Mouse (Mus musculus) embryo, embryonic 11 days (tissue): ENCODE results near the gene Eno4.
"Not testable (repeated sequence)": the region's sequence is repeated elsewhere in the genome, so short reads cannot be mapped to it uniquely, and the experiment has no call there.

ENCODE experiments used
- DNase-seq: peaks from one replicate; pipeline ENCODE4 v3.0.0-alpha.2; 2015

Eno4 gene

DNA sequence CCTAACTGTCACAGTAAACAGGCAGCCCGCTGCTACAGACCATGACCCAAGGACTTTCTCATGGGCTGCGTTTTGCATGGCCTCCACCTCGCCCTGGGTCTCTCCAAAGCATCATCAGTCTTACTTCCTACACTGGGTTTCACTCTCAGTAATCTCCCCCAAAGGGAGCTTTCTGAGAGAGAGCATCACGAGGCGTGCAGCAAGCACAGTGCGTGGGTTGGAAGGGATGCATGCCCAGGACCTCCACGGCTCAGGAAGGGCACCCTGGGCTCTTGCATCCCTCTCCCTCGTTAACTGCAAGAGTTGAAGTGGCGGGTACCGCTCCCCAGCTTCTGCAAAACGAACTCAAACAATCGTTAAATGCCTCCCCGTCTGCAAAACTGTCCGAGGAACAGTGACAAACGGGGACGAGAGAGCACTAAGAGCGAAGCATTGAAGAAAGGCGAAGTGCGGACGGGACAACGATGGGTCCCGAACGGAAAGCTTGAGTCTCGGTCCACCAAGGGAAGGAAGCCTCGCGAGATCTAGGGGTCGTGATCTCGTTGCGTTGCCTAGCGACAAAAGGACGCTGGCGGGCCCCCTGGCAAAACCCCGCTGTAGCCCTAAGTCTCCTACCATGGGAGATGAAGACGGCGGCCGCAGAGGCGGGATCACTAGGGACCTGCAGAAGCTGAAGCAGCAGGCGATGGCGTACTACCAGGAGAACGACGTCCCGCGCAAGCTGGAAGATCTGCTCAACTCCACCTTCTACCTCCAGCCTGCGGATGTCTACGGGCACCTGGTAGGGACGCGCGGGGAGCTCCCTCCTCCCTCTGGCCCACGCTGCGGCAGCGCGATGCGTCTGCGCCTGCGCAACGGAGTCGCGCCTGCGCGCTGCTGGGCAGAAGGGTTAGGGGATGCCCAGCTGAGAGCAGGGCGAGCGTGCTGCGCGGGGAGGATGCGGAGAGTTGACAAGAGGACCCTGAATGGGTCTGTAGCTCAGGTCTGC is at the start of gene Eno4, which contains the start of gene Hspa12a:
Gene Eno4 (plus strand): TSS at position 585 of the 988 bp plus-strand sequence.
Gene Hspa12a (minus strand): TSS at position 814 of the 988 bp plus-strand sequence.
- DNase-seq: peak; percentile 97

DNA sequence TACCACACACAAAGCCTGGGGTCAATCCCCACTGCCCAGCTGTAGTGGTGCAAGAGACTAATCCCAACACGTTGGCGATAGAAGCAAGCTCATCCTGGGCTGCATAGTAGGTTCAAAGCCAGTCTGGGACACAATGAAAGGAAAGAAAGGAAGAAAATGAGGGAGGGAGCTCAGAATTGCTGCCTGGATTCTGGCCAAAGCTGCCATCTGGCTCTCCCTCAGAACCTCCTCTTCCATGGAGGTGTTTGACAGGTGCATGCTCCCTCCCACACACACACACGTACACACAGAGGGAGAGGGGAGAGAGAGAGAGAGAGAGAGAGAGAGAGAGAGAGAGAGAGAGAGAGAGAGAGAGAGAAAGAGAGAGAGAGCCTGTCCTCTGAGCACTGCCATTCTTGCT is 47.0 kb upstream of the Eno4 start:
- no peak for DNase-seq

DNA sequence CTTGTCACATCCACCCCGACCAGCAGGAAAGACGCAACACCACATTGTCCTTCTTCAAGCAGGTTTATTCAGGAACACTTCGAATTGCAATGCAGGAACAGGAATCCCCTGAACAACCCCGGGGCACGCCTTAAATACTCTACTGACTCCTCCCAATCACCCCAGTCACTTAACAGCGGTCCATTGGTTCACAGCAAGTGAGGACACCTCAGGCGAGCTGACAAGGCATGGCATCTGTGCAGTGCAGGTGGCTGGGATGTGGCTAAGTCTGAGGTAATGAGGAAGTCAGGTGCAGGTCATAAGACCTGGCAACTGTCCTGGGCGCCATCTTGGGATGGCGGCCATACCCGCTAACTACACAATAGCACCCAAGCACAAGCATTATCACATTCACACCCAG is 42.8 kb upstream of the Eno4 start:
- not testable (repeated sequence) for DNase-seq

DNA sequence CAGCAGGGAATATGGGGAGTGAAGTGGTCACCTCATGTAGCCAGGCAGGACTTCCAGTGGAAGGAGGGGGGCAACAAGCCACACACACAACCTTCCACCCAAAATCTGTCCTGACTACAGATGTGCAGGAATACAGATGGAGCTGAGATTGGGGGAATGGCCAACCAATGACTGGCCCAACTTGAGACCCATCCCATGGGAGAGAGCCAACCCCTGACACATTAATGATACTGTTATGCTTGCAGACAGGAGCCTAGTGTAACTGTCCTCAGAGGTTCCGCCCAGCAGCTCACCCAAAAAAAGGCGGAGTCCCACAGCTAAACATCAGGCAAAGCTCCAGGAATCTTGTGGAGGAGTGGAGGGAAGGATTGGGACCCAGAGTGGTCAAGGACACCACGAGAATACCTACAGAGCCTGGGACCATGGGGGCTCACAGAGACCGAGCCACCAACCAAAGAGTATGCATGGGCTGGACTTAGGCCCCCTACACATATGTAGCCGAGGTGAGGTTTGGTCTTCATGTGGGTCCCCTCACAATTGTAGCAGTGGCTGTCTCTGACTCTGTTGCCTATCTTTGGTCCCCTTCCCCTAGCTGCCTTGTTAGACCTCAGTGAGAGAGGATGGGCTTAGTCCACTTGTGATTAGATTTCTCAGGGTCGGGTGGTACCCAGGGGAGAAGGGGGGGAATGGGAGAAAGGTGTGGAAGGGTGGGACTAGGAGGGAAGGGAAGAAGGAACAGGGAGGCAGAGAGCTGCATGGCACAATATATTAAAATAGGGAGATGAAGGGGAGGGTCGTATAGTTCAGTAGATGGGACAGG is 39.9 kb upstream of the Eno4 start:
- no peak for DNase-seq

DNA sequence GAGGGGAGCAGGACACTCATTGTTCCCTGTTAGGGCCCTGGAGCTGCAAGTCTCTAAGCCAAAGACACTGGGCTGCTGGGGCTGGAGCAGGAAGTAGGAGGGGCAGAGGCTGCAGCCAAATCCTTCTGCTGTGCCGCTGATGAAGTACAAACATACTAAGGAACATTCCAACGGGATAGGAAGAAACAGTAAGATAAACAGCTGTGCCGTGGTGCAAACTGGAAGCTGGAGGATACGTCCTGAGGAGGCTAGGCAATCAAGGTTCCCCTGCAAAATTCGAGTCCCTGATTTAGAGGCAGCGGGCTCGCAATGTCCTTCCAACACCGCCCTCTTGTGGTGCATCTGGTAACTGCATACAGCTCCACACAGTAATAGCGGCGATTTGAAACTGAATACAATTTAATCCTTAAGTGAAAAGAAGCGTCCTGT is 39.3 kb upstream of the Eno4 start:
- DNase-seq: peak; percentile 86

DNA sequence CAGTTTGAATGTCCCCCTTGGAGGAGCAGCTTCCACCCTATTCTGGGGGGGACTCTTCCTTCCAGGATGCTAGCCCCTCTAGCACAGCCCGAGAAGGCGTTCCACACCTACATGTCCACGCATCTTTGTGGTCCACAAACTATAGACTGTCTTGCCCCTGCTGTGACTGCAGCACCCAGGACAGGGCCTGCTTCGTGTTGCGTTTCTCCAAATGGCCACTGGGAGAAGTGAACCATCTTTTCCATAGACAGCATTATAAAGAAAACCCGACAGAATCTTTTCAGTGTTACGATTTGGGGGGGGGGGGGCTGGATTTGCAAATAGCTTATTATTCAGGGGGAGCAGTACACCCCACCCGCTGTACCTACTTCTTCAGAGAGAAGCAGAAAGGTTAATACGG is 36.5 kb upstream of the Eno4 start:
- no peak for DNase-seq

DNA sequence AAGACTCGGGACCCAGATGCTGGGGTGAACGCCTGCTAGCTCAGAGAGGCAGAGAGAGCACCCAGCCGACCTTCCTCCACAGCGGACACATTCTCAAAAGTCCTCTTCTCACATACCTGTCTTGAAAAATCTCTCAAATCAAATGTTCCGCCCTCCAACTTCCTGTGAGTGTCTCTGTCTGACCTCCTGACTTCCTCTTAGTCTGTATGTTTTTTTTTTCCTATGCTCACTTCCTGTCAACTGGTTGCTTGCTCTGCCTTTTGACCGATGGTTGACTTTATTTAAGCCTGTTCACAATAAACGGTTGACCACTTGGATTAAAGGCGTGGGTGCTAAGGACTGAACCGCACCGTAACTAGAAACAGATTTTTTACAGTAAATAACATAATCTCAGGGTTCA is 35.2 kb upstream of the Eno4 start:
- no peak for DNase-seq

DNA sequence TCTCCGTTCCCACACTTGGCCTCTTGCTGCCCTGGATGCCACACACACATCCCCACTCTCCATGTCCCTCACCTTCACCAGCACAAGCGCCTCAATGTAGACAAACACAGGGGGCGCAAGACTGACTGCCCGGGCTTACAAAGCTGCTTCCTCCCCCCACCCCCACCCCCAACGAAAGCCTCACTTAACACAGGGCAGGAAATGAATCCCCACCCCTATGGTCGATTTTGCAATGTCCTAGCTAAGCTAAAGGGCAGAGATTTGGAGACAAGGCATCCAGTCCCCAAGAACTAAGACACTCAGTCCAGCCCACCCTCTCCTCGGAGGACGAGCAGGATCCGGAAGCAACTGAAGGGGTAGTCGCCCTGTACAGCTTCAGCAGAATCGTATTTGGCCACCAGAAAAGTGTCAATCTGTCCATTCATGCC is 32.3 kb upstream of the Eno4 start:
- DNase-seq: peak; percentile 58

DNA sequence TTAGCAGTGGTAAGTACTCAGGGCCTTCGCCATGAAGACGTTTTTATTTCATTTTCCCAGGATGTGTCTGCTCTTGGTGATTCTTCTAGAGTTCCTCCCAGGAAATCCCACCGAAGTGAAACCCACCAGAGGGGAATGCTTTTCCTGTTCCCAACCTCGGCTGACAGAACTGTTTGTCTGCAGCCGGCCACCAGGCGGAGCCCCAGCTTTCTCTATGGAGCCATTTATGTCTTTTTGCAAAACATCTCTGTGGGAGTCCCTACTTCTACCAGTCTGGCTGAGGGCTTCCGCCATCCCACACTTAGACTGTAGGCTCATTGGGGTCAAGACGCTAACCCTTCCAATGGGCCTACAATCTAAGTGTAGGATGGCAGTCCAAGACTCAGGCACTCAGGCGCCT is 31.8 kb upstream of the Eno4 start:
- peak; percentile 89 for DNase-seq

DNA sequence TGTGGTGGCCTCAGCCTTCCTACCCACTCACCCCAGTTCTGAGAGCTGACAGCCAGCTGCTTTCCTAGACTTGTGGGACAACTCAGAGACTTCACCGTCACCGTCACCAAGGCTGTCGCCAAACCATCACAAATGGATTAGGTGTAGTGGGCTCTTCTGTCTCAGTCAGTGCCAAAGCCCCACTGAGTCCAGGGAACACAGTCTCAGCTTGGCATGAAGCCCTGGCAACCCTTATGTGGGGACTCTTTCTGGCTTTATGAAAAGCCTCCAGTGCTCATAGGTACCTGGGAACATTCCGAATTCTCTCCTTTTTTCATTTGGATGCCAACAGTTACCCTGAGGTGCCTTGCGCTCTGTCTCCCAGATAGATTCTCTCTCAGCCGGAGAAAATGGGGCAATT is 29.9 kb upstream of the Eno4 start:
- no peak for DNase-seq

DNA sequence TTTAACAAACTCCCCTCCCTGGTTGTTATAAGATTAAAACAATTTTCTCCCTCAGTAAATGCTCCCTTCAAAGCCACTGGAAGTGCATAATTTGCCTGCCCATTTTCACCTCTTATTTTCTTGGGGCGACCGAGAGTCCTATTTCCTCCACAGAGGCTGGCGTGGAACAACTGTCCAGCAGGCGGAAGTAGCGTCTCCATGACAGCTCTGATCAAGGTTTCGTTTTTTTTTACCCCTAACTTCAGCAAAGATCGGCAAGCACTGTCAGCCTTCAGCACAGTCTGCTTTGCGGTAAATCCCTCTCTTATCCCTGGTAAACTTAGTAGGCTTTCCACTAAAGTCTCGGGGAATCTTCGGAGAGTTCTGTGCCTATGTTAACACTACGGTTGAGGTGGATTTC is 24.6 kb upstream of the Eno4 start:
- DNase-seq: peak; percentile 35

DNA sequence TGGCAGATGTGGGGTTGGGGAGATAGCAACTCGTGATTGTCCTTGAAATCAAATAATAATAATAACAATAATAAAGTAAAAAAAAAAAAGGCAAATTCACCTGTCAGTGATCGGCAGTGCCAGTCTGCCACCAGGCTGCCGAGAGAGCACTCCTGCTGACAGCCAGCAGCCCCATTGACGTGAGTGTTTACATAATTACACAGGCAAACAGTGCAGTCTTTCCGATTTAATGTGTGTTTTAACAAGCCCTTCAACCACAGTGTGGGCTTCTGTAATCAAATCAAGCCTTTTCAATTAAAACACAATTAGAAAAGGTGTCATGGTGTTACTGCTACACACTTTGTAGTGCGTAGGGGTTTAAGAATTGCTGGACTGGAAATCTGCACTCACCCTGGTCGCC is 24.1 kb upstream of the Eno4 start:
- DNase-seq: no peak

DNA sequence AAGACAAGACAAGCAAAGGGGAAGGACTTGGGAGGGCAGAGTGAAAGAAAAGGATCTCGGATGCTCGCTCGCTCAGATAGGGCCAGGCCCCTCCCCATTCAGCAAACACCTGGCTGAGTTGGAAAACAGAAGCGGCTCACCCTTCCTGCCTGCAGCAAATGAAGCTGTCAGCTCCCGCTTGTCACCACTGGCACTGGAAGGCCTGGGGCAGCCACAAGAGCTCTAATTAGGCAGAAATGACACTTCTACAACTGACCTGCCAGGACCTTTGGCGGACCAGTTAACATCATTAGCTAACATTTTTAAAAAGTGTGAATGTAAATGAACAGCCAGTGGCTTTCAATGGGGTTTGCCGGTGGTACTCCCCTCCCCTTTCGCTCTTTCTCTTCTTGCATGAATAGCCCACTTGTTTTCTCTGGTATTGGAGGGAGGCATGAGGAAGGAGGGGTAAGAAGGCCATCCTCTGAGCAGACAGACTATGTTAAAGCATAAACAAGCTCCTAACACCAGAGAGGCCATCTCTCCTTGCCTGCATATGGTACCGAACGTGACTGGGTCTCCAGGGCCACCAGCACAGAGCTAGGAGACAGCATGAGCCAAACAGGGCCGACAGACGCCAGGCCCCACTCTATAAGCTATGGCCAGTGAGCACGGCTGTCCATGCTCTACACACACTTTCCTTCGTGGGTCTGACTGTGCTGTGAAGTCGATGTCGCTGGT is 12.0 kb upstream of the Eno4 start:
- peak; percentile 41 for DNase-seq

DNA sequence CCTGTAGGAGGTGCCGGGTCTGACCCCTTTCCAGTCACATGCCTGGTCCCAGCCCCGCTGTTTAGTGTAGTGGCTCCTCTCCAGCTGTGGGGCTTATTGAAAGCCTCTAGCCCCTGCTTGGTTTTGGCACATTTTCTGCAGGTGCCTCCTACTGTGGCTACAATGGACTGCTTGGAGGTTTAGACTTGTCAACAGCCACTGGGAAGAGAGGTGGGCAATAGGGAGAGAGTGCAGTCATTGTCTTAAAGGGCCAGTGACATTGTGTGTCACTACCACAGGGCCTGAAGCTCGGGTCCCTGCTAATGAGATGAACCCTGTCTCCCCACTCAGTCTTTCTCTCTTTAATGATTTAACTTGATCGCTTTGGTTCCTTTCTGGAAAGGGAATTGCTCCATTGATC is 10.2 kb upstream of the Eno4 start:
- no peak for DNase-seq

DNA sequence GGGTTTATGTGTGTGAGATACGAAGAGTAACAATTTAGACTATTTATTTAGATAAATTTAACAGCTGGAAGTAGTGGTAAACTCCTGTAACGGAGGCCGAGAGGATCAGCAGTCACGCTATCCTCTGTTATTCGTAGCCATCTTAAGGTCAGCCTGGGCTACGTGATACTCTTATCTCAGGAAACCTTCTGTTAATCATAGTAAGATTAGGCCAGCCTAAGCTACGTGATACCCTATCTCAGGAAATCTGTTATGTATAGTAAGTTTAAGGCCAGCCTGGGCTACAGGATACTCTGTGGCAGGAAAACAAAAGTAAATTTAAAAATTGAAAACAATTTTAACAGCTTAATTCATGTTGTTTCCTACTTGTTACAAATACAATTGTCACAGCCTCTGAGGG is 2.7 kb downstream of the Eno4 start:
- no peak for DNase-seq

DNA sequence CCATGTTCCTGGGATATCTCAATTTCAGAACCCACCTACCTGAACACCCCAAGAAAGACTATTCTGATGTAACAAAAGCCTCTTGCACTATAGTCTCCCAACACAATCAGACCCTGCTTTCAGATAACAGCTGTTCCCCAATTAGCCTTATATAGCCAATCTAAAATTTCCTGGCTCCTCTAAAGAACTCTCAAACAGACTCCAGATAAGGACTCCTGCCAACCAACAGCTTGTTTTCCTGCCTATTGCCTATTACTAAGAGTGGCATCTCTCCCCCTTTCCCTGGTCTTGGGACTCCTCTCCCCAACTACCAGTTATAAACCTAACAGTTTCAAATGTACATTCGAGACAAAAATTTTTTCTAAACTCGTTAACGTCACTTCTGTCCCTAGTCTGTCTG is 8.3 kb downstream of the Eno4 start:
- DNase-seq: no peak

DNA sequence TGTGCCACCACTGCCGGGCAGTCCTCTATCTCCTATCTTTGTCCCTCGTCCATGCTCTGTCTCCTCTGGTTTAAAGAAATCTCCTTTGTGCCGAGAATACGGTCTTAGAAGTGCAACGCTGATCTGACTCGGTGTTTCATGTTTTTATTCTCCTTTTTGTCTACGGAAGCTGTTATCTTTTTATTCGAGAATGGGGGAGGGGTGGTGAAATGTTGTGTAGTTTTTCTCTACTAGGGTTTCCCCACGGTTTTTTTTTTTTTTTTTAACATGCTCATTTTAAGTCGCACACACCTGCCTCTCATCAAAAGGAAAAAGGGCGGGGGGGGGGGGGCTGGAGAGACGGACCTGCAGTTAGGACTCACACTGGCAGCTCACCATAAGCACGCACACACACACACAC is 9.0 kb downstream of the Eno4 start:
- no peak for DNase-seq

DNA sequence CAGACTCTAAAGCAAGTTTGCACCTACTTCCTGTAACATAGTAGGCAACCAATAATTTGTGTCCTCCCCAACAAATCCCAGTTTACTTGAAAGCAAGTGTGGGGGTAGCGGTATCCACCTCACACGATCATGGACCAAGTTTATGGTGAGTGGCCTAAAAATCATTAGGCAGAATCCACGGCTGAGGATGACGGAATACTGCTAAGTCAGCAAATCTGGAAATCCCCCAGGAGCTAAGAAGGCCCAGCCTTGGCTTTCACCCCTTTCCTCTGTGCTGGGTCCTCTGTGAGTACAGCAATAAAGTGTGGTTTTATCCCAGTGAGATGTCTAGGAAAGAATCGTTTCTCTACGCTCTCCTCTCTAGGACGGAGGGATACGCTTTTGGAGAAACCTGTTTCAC is 11.6 kb downstream of the Eno4 start:
- DNase-seq: no peak

DNA sequence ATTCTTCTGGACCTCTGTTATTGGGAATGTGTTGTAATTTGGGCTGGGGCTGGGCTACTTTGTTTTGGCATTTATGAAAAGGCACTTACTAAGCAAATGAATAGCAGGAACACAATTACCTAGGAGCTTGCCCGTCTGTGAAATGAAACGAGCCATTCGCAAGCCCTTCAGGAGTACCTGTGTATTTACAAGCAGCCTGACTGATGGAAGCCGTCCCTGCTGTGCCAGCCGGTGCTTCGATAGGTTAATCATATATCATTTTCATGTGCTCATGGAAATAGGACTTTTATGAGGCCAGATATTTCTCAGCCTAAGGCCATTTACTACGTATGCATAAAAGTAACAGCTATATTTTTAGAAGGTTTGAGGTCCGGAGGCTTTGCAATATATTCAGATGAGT is 19.8 kb downstream of the Eno4 start:
- DNase-seq: no peak

DNA sequence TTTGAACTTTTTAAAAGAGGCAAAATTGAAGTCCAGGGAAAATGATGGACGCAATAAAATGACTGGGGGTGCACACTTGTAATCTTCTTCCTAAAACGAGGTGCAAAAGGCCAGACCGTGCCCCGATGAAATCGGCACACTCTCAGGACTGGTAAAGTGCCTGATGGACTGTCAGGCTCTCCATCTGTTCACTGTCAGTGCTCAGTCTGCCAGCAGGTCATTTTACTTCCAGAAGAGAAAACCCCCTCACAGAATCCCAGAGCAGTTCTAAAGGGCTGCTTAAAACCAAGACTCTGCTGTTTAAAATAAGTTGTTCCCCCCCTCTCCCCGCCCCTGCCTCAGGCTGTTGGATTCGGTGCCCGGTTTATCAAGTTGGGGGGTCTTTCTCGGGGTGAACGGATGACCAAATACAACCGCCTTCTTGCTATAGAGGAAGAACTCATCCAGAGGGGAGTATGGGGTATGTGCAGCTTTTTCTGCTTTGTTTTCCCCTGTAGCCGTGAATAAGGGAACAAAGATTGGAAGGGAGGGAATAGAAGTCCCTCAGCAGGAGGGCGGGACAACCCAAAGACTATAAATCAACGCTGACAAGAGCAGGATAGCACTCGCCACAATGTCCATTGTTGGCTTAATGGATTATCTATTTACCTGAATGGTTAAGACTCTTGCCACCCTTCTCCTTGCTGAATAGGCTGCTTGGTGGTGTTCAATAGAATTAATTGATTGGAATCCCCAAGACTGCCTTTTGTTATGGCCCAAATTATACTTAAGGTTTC is 25.7 kb downstream of the Eno4 start:
- peak; percentile 57 for DNase-seq

DNA sequence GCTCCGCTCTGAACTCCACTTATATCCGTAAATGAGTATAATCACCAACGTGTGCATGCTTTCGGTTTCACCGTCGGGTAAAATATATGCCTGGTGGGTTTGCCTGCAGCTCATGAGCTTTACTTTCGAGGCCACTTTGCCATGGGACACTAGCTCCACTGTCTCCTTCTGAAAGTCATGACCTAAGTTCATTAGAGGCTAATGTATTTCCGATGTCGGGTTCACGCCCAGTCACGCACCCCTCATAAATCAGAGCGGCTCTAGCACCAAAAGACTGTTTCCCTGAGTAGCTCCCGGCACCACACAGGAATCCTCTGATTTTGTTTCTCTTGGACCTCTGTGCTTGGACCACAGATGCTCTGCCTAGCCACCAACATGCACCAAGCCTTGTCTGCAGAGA is 27.6 kb downstream of the Eno4 start:
- DNase-seq: no peak

DNA sequence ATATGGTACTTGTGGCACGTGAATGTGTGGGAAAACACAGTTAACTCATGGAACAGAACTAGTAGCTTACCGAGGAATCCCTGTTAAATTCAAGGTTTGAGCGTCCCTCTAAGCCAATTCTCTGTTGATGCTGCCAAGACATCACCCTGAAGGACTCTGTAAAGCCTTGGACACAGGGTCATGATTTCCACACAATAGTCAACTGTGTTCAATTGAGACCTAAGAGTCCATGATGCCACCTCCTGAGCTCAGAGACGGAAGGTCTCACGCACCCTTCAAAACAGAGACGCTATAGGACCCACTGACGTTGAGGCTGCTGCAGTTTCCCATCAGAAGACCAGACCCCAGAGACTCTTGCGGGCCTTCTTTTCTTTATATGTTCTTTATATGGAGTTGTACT is 30.9 kb downstream of the Eno4 start:
- DNase-seq: no peak
